In genomic region chr10:27995035-27995399, GRCm38 (mm10) we compare ENCODE assay signal across 28 mouse cellular contexts.
"Had no signal": no experiment of that assay in that cellular context is flagged by ENCODE, and none has a peak within 500 bp of the region (broad histone marks: within the 10 kb centered on the region; RNA-seq: fewer than 3 reads in every experiment).

No protein-coding gene starts in this region.

- H3K36me3 ChIP-seq: limb, embryonic 10.5 days; limb, embryonic 12.5 days; limb, embryonic 13.5 days; limb, embryonic 15.5 days; liver, embryonic 12.5 days; liver, embryonic 13.5 days; liver, embryonic 15.5 days; lung, embryonic 15.5 days; midbrain, embryonic 10.5 days; midbrain, embryonic 12.5 days; midbrain, embryonic 13.5 days; midbrain, embryonic 15.5 days; neural tube, embryonic 12.5 days had no signal

- DNase-seq: left cerebral cortex, postnatal 4 days; liver; liver, embryonic 13.5 days; liver, postnatal 0 days; lung, adult 18-20 months; lung, adult 2 months; lung, embryonic 14.5 days; lung, postnatal 10 days; lung, postnatal 14 days; lung, postnatal 36 days; lung, postnatal 4 days; midbrain, embryonic 14.5 days had no signal

- H3K27me3 ChIP-seq: limb, embryonic 12.5 days; limb, embryonic 13.5 days; limb, embryonic 15.5 days; liver, embryonic 12.5 days; liver, embryonic 13.5 days; liver, embryonic 15.5 days; lung, embryonic 15.5 days; megakaryocyte, embryonic 14.5 days; midbrain, embryonic 12.5 days; midbrain, embryonic 13.5 days; midbrain, embryonic 15.5 days; neural tube, embryonic 12.5 days had no signal

- H3K27ac ChIP-seq: limb, embryonic 10.5 days; limb, embryonic 12.5 days; limb, embryonic 13.5 days; limb, embryonic 15.5 days; liver, embryonic 12.5 days; liver, embryonic 13.5 days; liver, embryonic 14.5 days; liver, embryonic 15.5 days; lung, embryonic 15.5 days; macrophage; midbrain, embryonic 10.5 days; midbrain, embryonic 12.5 days; midbrain, embryonic 13.5 days; midbrain, embryonic 15.5 days; neural tube, embryonic 12.5 days had no signal

- H3K9ac ChIP-seq: limb, embryonic 12.5 days; limb, embryonic 13.5 days; limb, embryonic 15.5 days; liver, embryonic 12.5 days; liver, embryonic 13.5 days; liver, embryonic 14.5 days; liver, embryonic 15.5 days; liver, postnatal 0 days; lung, embryonic 14.5 days; lung, embryonic 15.5 days; midbrain, embryonic 12.5 days; midbrain, embryonic 13.5 days; midbrain, embryonic 15.5 days; neural tube, embryonic 12.5 days had no signal

- H3K4me1 ChIP-seq: limb, embryonic 10.5 days; limb, embryonic 12.5 days; limb, embryonic 13.5 days; limb, embryonic 15.5 days; liver, embryonic 12.5 days; liver, embryonic 13.5 days; liver, embryonic 15.5 days; lung, embryonic 15.5 days; megakaryocyte, embryonic 14.5 days; neural tube, embryonic 12.5 days had no signal

- H3K4me3 ChIP-seq: limb, embryonic 10.5 days; limb, embryonic 12.5 days; limb, embryonic 13.5 days; limb, embryonic 15.5 days; liver, embryonic 12.5 days; liver, embryonic 13.5 days; liver, embryonic 15.5 days; lung, embryonic 15.5 days; megakaryocyte, embryonic 14.5 days; midbrain, embryonic 10.5 days; midbrain, embryonic 12.5 days; midbrain, embryonic 13.5 days; midbrain, embryonic 15.5 days; myocyte; neural tube, embryonic 12.5 days had no signal

- H3K9me3 ChIP-seq: limb, embryonic 10.5 days; limb, embryonic 12.5 days; limb, embryonic 13.5 days; limb, embryonic 15.5 days; liver, embryonic 12.5 days; liver, embryonic 13.5 days; liver, embryonic 15.5 days; lung, embryonic 15.5 days; megakaryocyte, embryonic 14.5 days; midbrain, embryonic 10.5 days; midbrain, embryonic 12.5 days; midbrain, embryonic 13.5 days; midbrain, embryonic 15.5 days; neural tube, embryonic 12.5 days had no signal
